Mouse (Mus musculus): ENCODE data around the gene N4bp2l1.
A peak's percentile ranks its signal among the peaks of the same experiment; 100 is the strongest.

Gene N4bp2l1

DNA sequence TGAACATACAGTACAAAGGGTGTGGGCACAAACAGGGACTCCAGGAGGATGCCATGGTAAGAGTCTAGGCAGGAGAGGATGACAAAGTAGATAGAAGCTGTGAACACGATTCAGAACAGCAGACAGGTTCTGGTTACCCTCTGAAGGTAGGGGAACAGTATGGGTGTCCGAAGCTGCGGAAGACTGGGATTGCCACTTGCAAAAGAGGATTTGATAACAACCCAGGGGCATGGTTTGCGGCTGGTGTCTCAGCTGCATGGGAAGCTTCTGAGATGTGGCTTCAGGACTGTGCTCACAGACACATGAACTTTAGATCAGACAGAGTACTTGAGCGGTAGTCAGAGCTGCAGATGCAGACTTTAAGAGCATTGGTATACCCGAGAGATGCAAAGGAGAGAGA is 32.6 kb downstream of the N4bp2l1 start:
- DNase-seq (ENCODE audit: low spot score in 2 of 2): no peak

DNA sequence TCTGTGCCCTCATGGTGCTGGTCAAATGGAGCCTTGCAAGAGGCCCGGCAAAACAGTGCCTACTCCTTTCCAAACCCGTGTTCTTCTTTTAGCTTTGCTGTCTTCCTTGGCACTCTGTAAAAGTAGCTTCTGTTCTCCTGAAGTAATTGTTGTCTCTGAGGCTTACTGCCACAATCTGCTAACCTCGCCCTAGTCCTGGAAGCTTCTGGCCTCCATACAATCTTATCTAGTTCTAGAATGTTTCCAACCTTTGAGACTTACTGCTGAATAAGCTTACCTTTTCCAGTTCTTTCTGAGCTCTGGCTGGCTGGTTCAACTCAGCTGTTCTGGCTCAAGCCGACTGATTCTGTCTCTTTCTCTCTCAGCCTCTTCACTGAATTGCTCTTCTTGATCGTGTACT is 35.2 kb downstream of the N4bp2l1 start:
- no peak for DNase-seq (ENCODE audit: low spot score in 2 of 2)

DNA sequence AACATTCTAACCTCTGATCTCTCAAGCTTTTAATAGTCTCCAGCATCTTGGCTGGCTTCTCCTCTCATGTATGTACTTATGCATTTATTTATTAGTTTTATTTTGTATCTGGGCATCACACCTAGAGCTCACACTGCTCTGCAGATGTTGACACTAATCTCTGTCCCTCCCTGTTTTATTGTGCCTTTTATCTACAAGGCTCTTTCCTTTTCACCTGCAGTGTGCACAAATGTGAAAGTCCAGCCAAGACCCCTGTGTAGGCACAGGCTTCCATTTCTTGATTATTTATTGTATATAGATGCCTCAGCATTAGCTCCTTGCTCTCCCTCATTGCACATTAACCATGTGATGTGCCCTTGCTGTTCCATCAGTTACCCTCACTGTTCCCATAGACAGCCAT is 35.6 kb downstream of the N4bp2l1 start:
- no peak for DNase-seq (ENCODE audit: low spot score in 2 of 2)

DNA sequence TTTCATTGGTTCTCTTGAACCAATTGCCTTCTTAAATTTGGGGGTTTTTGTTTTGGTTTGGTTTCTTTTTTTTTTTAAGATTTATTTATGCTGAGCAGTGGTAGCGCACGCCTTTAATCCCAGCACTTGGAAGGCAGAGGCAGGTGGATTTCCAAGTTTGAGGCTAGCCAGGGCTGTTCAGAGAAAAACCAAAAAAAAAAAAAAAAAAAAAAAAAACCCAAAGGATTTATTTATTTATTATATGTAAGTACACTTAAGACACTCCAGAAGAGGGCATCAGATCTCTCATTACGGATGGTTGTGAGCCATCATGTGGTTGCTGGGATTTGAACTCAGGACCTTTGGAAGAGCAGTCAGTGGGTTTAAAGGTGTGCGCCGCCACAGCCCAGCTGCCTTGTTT is 36.1 kb downstream of the N4bp2l1 start:
- no peak for DNase-seq (ENCODE audit: low spot score in 2 of 2)

DNA sequence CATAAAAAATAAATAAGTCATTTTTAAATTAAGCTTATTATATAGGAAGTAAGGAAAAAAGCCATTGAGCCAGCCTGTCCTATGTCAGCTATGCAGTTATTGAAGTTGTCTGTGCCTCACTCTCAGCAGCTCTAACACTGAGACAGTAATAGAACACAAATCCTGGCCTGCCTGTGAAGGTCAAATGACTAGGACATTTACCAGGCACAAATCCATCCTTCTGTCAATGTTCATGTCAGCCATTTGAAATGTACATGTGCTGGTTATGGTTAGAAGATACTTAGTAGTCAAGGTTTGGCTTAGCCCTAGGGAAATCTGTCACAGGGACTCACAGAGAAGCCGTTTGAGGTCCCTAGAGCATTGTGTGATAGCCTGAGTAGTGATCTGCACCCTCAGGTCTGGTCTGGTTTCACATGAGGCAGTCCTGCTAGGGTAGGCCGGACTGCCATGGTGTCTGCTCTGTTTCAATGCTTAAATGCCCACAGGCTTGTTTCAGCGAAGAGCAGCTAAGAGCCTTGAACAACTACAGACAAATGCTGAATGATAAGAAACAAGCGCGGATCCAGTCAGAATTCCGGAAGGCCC is 37.4 kb downstream of the N4bp2l1 start:
- DNase-seq (ENCODE audit: low spot score in 2 of 2): no peak

DNA sequence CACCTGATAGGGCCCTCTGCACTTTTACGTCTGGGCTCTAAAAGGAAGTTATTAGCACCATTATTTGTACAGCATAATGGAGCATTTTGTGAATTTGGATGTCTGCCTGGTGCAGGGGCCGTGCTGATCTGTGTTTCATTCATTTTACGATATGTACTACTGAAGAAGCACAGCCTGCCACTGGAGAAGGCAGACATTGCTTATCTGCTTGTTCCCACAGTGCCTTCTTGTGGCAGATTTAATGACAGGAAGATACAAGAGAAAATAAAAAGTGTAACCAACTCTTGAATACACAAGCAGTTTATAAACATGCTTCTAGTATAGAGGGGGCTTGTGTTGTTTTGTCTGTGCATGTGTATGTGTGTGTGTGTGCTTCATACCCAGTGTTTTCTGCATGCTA is 45.4 kb downstream of the N4bp2l1 start:
- no peak for DNase-seq (ENCODE audit: low spot score in 2 of 2)

DNA sequence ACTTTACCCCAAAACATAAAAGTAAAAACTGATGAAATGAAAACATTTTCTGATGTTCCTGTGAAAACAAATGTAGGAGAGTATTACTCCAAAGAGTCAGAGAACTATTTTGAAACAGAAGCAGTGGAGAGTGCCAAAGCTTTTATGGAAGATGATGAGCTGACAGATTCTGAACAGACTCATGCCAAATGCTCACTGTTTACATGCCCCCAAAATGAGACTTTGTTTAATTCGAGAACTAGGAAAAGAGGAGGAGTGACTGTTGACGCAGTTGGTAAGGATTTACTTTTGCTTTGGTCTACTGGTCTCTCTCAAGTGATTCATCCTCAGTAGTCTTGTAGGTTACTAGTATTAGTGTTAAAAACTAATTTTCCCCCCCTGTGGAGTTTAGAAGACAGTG is 53.8 kb downstream of the N4bp2l1 start:
- no peak for DNase-seq (ENCODE audit: low spot score in 2 of 2)

DNA sequence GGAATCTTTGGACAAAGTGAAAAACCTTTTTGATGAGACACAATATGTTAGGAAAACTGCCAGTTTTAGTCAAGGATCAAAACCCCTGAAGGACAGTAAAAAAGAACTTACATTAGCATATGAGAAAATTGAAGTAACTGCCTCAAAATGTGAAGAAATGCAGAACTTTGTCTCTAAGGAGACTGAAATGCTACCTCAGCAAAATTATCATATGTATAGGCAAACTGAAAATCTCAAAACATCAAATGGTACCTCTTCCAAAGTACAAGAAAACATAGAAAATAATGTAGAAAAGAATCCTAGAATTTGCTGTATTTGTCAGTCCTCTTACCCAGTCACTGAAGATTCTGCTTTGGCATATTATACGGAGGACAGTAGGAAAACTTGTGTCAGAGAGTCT is 55.7 kb downstream of the N4bp2l1 start:
- DNase-seq (ENCODE audit: low spot score in 2 of 2): no peak

DNA sequence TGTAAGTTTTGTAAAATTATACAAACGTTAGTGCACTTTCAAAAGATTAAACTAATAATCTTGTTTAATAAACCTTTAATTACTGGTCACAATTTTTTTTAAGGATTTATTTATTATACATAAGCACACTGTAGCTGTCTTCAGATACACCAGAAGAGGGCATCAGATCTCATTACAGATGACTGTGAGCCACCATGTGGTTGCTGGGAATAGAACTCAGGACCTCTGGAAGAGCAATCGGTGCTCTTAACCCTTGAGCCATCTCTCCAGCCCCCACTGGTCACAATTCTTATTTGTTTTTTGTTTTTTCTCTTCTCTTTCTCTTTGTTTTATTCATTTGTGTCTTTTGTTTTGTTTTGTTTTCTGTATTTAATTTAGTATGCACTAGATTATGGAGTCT is 71.7 kb downstream of the N4bp2l1 start:
- no peak for DNase-seq (ENCODE audit: low spot score in 2 of 2)

DNA sequence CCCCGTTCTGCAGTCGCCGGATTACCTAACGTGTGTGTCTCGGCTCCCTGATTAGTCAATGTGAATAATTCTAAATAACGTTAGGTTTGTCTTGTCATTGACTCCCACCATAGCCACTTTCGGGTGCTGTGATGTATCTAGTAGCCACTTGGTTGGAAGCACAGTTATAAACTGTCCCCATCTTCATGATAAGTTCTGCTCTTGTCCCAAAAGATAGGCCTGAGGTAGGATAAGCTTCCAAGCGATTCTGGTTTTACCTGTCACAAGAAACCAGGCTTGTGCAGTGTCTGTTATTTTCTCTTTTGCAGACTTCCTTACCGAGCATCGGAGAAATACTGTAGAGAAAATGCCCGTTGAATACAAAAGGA is 74.1 kb downstream of the N4bp2l1 start:
- no peak for DNase-seq (ENCODE audit: low spot score in 2 of 2)

DNA sequence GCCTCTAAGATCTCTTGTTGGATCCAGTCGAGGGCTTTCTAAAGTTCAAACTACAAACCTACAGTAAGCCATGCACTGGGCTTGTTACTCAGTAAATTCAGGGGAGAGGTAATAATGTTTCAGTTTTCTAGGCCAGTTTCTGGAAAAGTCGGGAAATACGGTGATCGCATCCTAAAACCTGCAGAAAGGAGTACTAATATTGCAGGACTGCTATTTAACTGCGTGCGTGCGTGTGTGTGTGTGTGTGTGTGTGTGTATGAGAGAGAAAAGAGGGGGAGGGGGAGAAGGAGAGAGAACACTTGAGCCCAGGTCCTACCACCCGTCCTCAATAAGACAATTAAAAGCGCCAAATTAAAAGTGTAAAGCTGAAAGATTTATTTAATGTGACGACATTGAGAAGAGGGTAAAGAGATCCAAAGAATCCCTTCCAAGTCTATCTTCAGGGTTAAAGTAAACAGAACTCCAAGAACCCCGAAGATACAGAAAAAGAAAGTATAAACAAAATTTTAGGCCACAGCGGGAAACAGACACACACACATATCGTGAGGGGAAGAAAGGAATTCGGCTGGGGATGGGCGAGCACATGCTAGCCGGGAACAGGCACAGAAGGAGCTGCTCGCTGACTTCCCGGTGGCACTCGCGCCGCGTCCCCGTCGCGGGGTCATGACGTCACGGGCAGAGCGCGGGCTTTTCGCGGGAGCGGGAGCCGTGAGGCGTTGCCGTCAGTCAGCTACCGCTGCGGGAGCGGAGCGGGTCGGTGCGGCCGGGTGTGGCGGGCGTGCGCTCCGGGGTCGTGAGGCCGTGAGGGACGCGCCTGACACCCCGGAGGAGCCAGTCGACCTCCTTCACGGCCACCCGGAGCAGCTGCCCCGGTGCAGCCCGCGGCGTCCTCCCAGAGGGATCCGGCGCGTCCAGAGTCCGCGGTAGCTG is 74.8 kb downstream of the N4bp2l1 start, which contains the start of gene Brca2:
TSS of gene Brca2 (plus strand) at position 694 of the 930 bp plus-strand sequence.
- DNase-seq (ENCODE audit: low spot score in 2 of 2): peak; percentile 94 to 95
